Comparison of ENCODE assay signal across 19 mouse cellular contexts in genomic region chr6:30114101-30114500, GRCm38 (mm10).
A peak's percentile ranks its signal among the peaks of the same experiment; 100 is the strongest.
DNase-seq lines count a peak whose midpoint lies in the region; ATAC-seq and TF ChIP-seq lines count a peak whose summit lies in the region.
"Had no signal": no experiment of that assay in that cellular context is flagged by ENCODE, and none has a peak within 500 bp of the region (broad histone marks: within the 10 kb centered on the region; RNA-seq: fewer than 3 reads in every experiment).

No protein-coding gene starts in this region.

- H3K27me3 ChIP-seq in Patski = no peaks in the 10 kb centered on the region
- H3K27me3 ChIP-seq: heart, embryonic 12.5 days; intestine, embryonic 15.5 days; limb, embryonic 13.5 days; liver, embryonic 15.5 days; neural tube, embryonic 12.5 days had no signal

- POLR2A ChIA-PET in Patski (lab: Charles Lee) = no interaction called here

- in situ Hi-C loops in Patski (cut with MboI; ENCODE audit: low pct_unique_long_range_greater_than_20kb) = no loop called here

- peak; percentile 85; the same call in 1 of the 2 replicates for ATAC-seq in frontal cortex, adult (ENCODE audit: low TSS enrichment)
- no peak for ATAC-seq in Patski
- ATAC-seq in hematopoietic stem cell, adult 5-6 weeks (replicated peaks in 1 of 2; ENCODE audit: insufficient read depth in 1 of 2, low FRiP score in 2 of 2, low TSS enrichment in 1 of 2, low read depth in 1 of 2, poor library complexity in 2 of 2, severe bottlenecking in 2 of 2) = peak; percentile 67 to 73
- ATAC-seq: activated CD4-positive, CD25-positive, alpha-beta regulatory T cell, adult 4 months; CD4-positive, CD25-positive, alpha-beta regulatory T cell, adult 4 months; intestine, embryonic 15.5 days; midbrain, embryonic 16.5 days had no signal

- no peak for DNase-seq in frontal cortex, postnatal 25 days (ENCODE audit: low spot score in 2 of 2)
- peak; percentile 96 for DNase-seq in 3T3-L1 (ENCODE audit: low read depth, low spot score)
- DNase-seq in Patski (ENCODE audit: low read depth, low spot score) = peak; percentile 33
- no peak for DNase-seq in spleen, postnatal 10 days (ENCODE audit: low spot score in 2 of 2)
- no peak for DNase-seq in thymus, postnatal 4 days
- DNase-seq: cerebellum, postnatal 10 days; gastrocnemius, postnatal 14 days; lung, postnatal 14 days; thymus, postnatal 25 days had no signal

- CTCF ChIA-PET in Patski (lab: Charles Lee) = no interaction called here

- no peak for TF ChIP-seq CTCF in Patski (IDR thresholded peaks at IDR 0.05)

Comparison
In these comparisons a context has a peak if more than half of its experiments do, and no peak if none do; other contexts are left out.
1. DNase-seq: peak in 3T3-L1 (single experiment) and Patski (single experiment); none in frontal cortex, postnatal 25 days (0 of 2), spleen, postnatal 10 days (0 of 2) and thymus, postnatal 4 days (single experiment).